Mouse (Mus musculus): ENCODE measurements around the gene Ube2q2.
A peak's percentile ranks its signal among the peaks of the same experiment; 100 is the strongest.
"Not testable (repeated sequence)": the region's sequence is repeated elsewhere in the genome, so short reads cannot be mapped to it uniquely, and the experiment has no call there.

The Ube2q2 gene

DNA sequence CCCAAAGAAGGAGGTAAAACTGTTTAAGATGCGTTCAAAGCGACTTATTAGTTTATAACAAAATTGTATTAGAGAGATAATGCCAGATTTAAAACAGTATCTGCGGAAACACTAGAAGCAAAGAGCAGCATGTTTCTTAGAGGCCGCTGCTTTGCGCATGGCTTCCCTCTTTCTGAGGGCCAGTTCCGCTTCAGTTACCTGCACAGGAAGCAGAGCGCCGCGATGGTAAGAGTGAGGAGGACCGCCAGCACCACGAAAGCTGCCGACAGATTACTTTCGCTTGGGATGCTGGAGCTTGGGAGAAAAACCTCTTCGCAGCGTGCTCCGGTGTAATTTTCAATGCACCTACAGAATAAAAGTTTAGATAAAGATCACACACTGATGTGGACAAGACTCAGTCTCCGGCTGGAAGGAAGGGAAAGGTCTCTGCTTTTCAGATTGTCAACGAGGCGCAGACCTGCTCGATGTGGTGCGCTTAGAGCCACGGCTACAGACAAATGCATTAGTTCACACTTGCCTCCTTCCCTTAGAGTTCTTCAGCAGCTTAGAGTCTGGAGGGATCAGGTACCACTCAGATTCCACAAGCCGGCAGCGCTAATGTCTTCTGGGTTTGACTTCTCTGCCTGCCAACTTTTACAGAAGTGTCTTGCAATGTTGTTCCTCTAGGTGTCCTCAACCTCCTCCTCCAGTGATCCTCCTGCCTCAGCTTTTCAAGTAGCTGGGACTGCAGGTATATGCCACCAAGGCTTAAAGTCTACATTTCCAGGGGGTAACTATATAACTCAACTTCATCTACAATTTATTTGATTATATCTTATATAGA is 93.4 kb downstream of the Ube2q2 start:
- peak; percentile 47 to 50 for DNase-seq (ENCODE audit: low spot score in 2 of 2)

DNA sequence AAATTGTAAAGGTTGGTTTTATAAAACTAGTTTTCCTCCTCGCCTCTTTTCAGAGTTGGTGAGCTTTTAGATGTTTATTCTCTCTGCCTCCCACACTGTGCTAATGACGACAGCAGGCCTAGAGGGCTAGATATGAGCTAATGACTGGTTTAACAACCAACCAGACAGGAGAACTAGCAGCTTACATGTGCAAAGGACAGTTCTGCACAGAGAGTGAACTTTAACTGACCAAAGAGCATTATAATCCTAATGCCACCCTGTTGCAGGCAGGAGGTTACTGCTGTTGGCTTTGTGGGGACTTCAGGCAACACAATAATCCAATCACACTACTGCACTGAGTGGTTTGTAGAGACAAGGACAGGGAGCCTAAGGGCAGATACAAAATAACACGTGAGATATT is 94.6 kb downstream of the Ube2q2 start:
- no peak for DNase-seq (ENCODE audit: low spot score in 2 of 2)

DNA sequence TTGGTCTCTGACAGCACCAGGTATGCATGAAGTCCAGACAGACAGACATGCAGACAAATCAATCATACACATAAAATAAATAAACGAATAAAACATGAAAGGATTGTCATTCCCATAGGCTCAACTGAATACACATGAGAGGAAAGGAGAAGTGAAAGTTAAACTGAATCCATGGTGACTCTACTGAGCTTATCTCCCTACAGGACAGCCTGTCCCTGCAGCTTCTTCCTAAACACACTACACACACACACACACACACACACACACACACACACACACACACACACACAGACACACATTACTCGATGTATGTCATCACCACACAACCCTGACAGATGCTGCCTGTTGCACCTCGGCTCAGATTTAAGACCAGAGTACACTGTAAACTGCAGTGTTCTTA is 95.4 kb downstream of the Ube2q2 start:
- no peak for DNase-seq (ENCODE audit: low spot score in 2 of 2)

DNA sequence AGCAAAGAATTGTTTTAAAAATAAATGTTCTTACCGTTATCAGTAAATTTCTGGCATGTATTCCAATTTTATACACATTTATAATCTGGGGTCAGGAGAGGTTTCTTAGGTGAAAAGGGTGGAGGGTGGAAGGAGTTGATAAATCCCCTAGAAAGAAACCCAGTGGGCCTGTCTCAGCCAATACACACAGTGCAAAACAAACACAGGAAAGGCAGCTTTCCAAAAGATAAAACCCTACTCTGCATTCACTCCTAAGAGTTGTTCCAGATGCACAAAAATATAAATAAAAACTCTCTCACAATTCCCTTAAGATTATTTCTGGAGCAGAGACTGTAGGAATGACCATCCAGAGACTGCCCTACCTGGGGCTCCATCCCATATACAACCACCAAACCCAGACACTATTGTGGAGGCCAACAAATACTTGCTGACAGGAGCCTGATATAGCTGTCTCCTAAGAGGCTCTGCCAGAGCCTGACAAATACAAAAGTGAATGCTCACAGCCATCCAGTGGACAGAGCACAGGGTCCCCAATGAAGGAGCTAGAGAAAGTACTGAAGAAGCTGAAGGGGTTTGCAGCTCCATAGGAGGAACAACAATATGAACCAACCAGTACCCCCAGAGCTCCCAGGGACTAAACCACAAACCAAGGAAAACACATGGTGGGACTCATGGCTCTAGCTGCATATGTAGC is 96.5 kb downstream of the Ube2q2 start:
- not testable (repeated sequence) for DNase-seq (ENCODE audit: low spot score in 2 of 2)

DNA sequence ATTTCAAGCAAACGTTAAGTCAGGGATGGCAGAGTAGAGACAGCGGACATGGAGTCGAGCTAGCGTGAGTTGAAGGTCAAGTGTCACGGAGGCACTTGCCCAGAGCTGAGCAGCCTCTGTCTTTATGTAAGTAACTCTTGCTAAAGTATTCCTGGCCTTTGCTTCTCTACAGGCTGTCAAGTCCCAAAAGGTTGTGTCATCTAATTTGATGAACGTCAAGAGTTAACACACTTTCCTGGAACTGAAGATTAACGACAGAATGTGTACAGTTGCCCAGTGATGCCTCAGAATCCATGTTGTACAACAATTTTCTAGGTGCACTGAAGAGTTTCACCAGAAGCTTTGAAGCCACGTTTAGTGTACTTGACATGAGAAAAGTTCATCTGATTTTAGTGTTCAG is 97.8 kb downstream of the Ube2q2 start:
- DNase-seq (ENCODE audit: low spot score in 2 of 2), result no peak

DNA sequence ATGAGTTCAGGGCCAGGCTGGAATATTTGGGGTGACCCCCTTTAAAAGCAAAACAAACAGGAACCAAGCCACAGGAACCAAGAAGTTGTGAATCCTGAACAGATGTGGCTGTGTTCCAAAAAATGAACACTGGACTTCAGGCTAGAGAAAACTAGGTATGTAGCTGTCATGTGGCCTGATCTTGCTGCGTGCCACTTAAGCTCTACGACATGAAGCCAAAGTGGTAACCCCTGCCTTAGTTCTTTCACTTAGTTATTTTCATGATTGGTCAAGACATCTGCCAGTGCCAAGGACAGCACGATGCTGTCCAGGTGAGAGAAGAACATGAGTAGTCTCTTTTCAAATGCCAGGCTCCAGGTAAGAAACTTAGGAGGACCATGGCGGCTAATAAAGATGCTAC is 98.3 kb downstream of the Ube2q2 start:
- no peak for DNase-seq (ENCODE audit: low spot score in 2 of 2)

DNA sequence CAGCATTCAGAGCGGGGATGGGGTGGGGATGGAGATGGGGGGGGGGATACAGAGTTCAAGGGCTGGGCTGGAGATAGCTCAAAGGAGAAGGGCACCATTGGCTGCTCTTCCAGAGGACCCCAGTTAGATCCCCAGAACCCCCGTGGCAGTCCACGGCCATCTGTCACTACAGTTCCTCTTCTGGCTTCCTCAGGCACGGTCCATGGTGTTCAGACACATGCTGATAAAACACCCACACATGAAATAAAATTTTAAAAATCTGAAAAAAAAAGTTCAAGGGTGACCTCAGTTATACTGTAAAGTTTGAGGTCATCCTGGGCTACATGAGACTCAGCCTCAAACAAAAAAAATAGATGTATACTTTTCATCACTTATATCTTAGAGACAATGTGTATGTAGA is 99.8 kb downstream of the Ube2q2 start:
- DNase-seq (ENCODE audit: low spot score in 2 of 2), result no peak

DNA sequence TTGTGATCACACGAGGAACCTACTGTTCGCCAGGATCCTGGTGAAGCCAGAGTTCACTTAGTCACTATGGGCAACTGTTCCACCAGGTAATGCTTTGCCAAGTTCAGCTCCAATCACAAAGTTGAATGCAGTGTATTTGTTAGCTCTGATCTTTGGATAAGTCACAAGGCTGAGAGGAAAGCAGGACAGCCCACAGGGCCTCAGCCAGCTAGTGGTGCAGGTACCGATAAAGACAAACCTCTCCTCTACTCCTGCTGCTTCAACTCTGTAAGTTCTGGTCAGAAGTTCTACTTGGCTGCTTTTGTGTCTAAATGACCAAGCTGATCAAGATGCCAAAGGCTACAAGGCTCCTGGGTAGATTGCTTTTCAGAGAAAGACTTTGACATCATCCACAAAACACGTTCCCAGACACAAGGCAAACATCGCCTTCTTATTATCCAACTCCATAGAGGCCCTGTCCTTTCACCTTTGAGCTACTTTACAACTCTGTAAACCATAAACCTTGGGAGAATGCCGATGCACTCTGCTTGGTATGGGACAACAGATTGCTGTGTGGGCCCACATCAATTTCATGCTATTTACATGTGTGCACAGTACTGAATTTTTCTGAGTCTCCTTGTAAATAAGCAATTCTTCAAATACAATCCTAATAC is 102.1 kb downstream of the Ube2q2 start:
- no peak for DNase-seq (ENCODE audit: low spot score in 2 of 2)

DNA sequence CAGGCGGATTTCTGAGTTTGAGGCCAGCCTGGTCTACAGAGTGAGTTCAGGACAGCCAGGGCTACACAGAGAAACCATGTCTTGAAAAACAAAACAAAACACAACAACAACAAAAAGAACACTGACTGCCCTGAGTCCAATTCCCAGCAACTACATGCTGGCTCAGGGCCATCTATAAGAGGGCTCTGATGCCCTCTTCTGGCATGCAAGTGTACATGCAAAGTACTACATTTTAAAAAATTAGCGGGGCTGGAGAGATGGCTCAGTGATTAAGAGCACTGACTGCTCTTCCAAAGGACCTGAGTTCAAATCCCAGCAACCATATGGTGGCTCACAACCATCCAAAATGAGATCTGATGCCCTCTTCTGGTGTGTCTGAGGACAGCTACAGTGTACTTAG is 103.4 kb downstream of the Ube2q2 start:
- DNase-seq (ENCODE audit: low spot score in 2 of 2), result not testable (repeated sequence)

DNA sequence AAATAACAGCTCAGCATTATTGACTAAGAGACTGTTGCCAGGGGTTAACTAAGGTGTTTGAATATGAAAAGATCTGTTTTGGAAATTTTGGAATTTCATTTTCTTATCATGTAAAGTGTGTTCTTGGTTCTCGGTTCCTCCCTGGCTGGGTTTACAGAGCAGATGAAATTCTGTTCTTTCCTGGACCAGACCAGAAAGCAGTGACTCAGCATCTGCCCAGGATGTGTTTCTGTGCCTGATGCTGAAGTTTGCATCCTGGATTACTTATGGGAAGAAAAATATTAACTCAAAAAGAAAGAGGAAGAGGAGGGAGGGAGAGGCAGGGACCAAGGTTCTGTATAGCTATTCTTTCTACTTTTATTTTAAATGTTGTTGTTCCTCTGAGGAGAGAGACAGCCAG is 105.2 kb downstream of the Ube2q2 start:
- DNase-seq (ENCODE audit: low spot score in 2 of 2), result no peak

DNA sequence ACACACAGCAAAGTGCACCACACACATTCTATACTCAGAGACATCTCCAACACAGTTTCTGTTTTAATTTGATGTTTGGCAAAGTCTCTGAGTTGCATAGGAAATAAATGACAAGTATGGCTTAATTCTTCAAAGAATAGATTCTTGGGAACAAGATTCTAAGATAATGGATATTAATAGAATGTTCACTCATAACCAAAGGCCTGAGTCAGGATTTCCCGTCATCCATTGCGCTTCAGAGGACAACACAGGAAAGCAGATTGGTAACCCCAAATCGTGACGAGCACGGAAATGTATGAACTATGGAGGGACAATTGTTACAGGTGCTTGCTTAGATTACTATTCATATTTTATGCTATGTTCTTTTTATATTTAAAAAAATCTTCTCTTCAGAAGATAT is 106.4 kb downstream of the Ube2q2 start:
- no peak for DNase-seq (ENCODE audit: low spot score in 2 of 2)

DNA sequence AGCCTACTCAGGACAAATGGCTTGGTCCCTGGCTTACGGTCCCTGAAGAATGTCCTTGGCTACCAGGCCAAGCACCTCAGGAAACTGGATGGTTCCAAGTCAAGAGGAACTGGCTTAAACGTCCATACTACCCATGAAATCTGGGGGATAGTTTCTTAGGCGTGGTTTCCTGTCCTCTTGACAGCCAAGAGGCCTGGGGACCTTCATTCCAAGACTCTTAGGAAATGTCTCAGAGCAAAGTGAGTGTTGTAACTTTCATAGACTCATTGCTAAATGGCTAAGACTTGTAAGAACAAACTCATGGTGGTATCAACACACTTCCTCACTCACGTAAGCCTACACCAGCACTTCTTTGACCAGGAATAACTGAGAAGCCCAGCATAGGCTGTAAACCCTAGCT is 107.0 kb downstream of the Ube2q2 start:
- no peak for DNase-seq (ENCODE audit: low spot score in 2 of 2)

DNA sequence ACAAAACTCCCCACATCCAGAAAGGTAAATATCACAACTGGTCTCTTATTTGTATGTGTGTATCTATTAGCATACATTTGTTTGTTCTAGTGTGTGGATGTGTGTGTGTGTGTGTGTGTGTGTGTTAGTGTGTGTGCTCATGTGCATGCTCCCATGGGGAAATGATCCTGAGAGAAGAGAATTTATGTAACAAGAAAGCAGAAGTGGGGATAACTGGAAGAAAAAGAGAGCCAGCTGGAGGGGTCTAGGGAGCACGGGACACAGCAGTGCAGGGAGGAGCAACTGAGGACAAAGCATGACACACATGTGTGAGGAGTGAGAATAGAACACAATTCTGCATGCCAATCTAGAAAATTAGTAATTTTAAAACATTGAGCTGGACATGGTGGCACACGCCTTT is 108.5 kb downstream of the Ube2q2 start:
- no peak for DNase-seq (ENCODE audit: low spot score in 2 of 2)
